Mouse (Mus musculus): Measurements from ENCODE around the gene AW549877. TPM values are rescaled to one million over a fixed set of nuclear protein-coding genes. Genes with fewer than 3 reads are reported as not detected.

Gene AW549877
- 39.3 and 41.2 TPM in 2 replicates for polyA plus RNA-seq (2015; fragmentation: Nextera tagmentation; extraction: Ambion mirVana)

DNA sequence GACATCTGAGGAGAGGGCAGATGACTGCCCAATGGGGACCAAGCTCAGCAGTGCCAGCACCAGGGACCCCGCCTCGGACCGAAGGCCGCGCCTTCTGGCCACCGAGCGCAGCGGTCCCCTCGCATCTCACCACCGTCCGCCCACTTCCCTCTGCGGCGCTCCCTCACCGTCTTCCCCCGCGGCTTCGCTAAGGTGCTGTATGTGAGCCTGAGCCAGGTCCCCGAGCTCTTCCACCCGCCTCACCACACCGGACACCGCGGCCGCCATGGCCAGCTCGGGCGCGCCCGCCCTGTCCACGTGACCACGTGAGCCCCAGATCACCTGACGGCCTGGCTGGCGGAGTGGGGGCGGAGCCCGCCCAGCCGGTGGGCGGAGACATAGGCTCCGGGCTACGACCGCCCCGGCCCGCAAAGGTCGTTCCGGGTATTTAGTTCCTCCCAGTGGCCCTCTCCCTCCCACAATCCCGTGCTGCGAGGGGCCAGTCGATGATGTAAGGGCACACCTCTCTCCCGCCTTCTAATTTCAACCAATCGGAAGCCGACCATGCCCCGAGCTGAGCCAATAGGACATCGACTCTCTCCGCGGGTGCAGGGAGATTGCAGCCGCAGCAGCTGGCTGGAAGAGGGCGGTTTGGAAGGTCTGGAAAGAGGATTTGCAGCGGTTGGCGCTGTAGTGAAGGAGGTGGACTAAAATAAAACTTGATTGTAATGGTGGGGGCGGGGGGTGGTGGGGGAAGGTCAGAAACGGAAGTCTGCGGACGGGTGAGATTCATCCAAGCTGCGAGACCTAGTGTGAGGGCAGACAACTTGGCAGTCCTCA, at the start of gene AW549877:
Gene AW549877, minus strand, starts transcription at position 297 of the 819 bp plus-strand sequence.
- Histone ChIP-seq H3K9me3 (no peaks in the 10 kb centered on the region), H3K9ac (peak within 1 kb of the TSS; percentile 94), H3K36me3 (replicated peaks) (no peaks in the 10 kb centered on the region), H3K27ac (peak within 1 kb of the TSS; percentile 92), H3K4me1 (peaks cover 12% of the 10 kb centered on the region), H3K4me3 (peak within 1 kb of the TSS; percentile 87), H3K27me3 (replicated peaks) (no peaks in the 10 kb centered on the region), H3K4me2 (peak within 1 kb of the TSS; percentile 78)
- 0% methylated on average over 61 of the region's 61 CpGs for WGBS
- ATAC-seq (replicated peaks), result peak; percentile 100

- H3K36me3 ChIP-seq (replicated peaks), result peaks cover 25% of the 10 kb centered on the region
- no peak overlapping the region for H3K27ac ChIP-seq
- H3K4me2 ChIP-seq, result no peak overlapping the region
- H3K9me3 ChIP-seq, result no peaks in the 10 kb centered on the region
- WGBS, result 24% methylated on average over 4 of the region's 4 CpGs
- H3K4me3 ChIP-seq, result no peak overlapping the region
- no peaks in the 10 kb centered on the region for H3K27me3 ChIP-seq (replicated peaks)
- ATAC-seq (replicated peaks), result peak; percentile 13; the same call in 1 of the 2 replicates
- no peak overlapping the region for H3K9ac ChIP-seq
- no peaks in the 10 kb centered on the region for H3K4me1 ChIP-seq
Observed at GRCm38 (mm10) chr15:4043032-4043471, 47.5 kb upstream of the AW549877 start.

DNA sequence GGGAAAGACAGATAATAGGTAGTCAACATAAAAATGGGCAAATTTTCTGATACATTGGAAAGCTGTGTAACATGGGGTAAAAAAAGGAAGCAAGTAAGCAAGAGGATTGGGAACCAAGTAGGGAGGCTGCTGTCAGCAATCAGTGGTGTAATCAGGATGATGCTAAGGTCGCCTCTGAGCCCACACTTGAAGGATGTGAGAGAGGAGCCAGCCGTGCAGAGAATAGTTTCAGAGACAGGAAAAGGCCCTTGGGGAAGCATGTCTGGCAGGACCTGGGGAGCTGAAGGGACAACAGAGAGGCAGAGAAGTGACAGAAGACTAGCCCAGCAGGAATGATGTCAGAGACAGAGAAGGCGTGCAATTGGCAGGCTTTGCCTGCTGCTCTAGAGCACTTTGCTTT, 46.9 kb upstream of the AW549877 start:
- no peak overlapping the region for H3K27ac ChIP-seq
- no peak overlapping the region for H3K4me3 ChIP-seq
- H3K4me2 ChIP-seq, result no peak overlapping the region
- peaks cover 28% of the 10 kb centered on the region for H3K36me3 ChIP-seq (replicated peaks)
- H3K9me3 ChIP-seq, result no peaks in the 10 kb centered on the region
- H3K9ac ChIP-seq, result no peak overlapping the region
- H3K27me3 ChIP-seq (replicated peaks), result no peaks in the 10 kb centered on the region
- H3K4me1 ChIP-seq, result no peaks in the 10 kb centered on the region
- WGBS, result 73% methylated on average over 3 of the region's 3 CpGs
- ATAC-seq (replicated peaks), result no peak

GRCm38 (mm10) chr15:4033168-4034004, 37.8 kb upstream of the AW549877 start:
- Histone ChIP-seq H3K4me3 (no peak overlapping the region), H3K36me3 (replicated peaks) (peaks cover 12% of the 10 kb centered on the region), H3K9me3 (no peaks in the 10 kb centered on the region), H3K9ac (no peak overlapping the region), H3K27me3 (replicated peaks) (no peaks in the 10 kb centered on the region), H3K4me1 (peaks cover 3% of the 10 kb centered on the region), H3K27ac (no peak overlapping the region), H3K4me2 (no peak overlapping the region)
- 80% methylated on average over 3 of the region's 3 CpGs for WGBS
- ATAC-seq (replicated peaks), result no peak

GRCm38 (mm10) chr15:4028960-4029359, 33.4 kb upstream of the AW549877 start:
- Histone ChIP-seq H3K27ac (no peak overlapping the region), H3K4me2 (no peak overlapping the region), H3K4me3 (no peak overlapping the region), H3K4me1 (peaks cover 23% of the 10 kb centered on the region), H3K9ac (no peak overlapping the region), H3K36me3 (replicated peaks) (no peaks in the 10 kb centered on the region), H3K9me3 (no peaks in the 10 kb centered on the region), H3K27me3 (replicated peaks) (no peaks in the 10 kb centered on the region)
- ATAC-seq (replicated peaks), result no peak

- H3K9me3 ChIP-seq, result no peaks in the 10 kb centered on the region
- peak overlapping the region; percentile 54 for H3K4me2 ChIP-seq
- no peaks in the 10 kb centered on the region for H3K27me3 ChIP-seq (replicated peaks)
- H3K36me3 ChIP-seq (replicated peaks), result no peaks in the 10 kb centered on the region
- H3K4me3 ChIP-seq, result no peak overlapping the region
- no peak overlapping the region for H3K9ac ChIP-seq
- H3K4me1 ChIP-seq, result peaks cover 23% of the 10 kb centered on the region
- no peak for ATAC-seq (replicated peaks)
- WGBS, result 77% methylated on average over 6 of the region's 6 CpGs
- H3K27ac ChIP-seq, result no peak overlapping the region
Observed at GRCm38 (mm10) chr15:4028411-4028700, 32.8 kb upstream of the AW549877 start.

GRCm38 (mm10) chr15:4027671-4028410, 32.3 kb upstream of the AW549877 start:
- Histone ChIP-seq H3K4me2 (peak overlapping the region; percentile 54), H3K9ac (peak overlapping the region; percentile 88), H3K4me1 (peaks cover 23% of the 10 kb centered on the region), H3K9me3 (no peaks in the 10 kb centered on the region), H3K27me3 (replicated peaks) (no peaks in the 10 kb centered on the region), H3K4me3 (peak overlapping the region; percentile 82), H3K27ac (peak overlapping the region; percentile 98), H3K36me3 (replicated peaks) (no peaks in the 10 kb centered on the region)
- 10% methylated on average over 6 of the region's 6 CpGs for WGBS
- no peak for ATAC-seq (replicated peaks)

DNA sequence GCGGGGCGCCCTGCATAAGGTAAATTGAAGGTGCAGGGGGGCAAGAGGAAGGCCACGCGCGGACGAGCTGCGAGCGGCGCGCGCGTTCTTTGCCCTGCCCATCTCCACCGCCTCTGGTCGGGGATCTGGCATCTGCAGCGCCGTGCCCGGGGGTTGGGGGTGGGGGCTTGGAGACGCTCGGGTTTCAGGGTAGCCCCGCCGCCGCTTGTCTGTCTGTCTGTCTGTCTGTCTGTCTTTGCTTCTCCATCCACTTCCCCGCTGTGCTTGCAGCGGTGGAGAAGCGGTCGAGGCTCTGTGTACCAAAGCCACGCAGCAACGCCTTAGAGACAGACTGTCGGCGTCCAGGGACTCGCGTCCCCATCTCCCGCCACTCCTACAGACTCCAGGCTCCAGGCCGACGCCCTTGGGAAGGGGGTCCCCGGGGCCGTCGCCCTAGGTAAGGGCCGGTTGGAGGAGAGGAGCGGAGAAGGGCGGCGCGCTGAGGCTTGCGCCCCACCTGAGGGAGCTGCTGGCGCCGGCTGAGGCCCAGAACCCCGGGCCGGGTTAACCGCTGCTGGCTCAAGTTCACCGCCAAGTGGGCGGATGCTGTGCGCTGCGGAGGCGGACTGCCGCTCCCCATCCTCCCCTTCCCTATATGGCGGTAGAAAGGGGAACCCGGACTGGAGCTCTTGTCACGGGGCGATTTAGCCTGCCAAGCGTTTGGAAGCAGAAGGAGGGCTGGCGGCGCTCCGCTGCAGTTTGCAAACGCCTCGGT, 31.5 kb upstream of the AW549877 start:
- H3K4me1 ChIP-seq, result peaks cover 23% of the 10 kb centered on the region
- peak overlapping the region; percentile 54 for H3K4me2 ChIP-seq
- peak overlapping the region; percentile 98 for H3K27ac ChIP-seq
- H3K36me3 ChIP-seq (replicated peaks), result no peaks in the 10 kb centered on the region
- under 1% methylated on average over 64 of the region's 65 CpGs for WGBS
- H3K27me3 ChIP-seq (replicated peaks), result no peaks in the 10 kb centered on the region
- peak overlapping the region; percentile 82 for H3K4me3 ChIP-seq
- no peaks in the 10 kb centered on the region for H3K9me3 ChIP-seq
- H3K9ac ChIP-seq, result peak overlapping the region; percentile 88
- peak; percentile 87 for ATAC-seq (replicated peaks)

DNA sequence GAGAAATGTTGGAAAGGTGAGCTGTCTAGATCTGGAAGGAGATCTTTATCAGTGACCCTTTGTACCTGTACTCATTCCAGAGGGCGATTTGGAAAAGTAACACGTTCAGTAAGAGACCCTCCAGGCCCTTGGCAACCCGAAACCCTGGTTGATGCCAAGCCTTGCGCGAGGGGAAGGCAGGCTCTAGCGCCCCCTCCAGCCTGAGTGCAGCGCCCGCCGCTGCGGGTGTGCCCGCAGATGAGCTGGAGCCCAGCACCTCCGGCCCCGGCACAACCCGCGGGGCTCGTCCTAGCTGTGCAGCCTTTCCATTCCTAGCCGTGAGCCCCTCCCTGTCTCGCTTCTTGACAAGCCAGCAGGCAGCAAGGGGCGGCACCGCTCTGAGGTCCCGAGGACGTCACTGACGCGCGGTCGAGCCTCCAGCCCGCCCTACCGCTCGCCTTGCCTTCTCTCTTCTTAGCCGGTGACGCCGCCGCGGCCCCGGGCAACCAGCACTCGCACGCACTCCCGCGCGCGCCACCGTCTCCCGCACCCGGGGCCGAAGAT, 30.8 kb upstream of the AW549877 start, which contains the start of gene Oxct1:
Gene Oxct1, plus strand, starts transcription at position 153 of the 543 bp plus-strand sequence.
- WGBS, result under 1% methylated on average over 45 of the region's 45 CpGs
- Histone ChIP-seq H3K4me2 (peak within 1 kb of the TSS; percentile 54), H3K27me3 (replicated peaks) (no peaks in the 10 kb centered on the region), H3K9me3 (no peaks in the 10 kb centered on the region), H3K4me1 (peaks cover 23% of the 10 kb centered on the region), H3K36me3 (replicated peaks) (no peaks in the 10 kb centered on the region), H3K27ac (peak within 1 kb of the TSS; percentile 98), H3K4me3 (peak within 1 kb of the TSS; percentile 82), H3K9ac (peak within 1 kb of the TSS; percentile 88)
- ATAC-seq (replicated peaks), result peak; percentile 97

- H3K9ac ChIP-seq, result no peak overlapping the region
- peak overlapping the region; percentile 82 for H3K4me3 ChIP-seq
- H3K4me2 ChIP-seq, result peak overlapping the region; percentile 54
- no peaks in the 10 kb centered on the region for H3K27me3 ChIP-seq (replicated peaks)
- 47% methylated on average over 11 of the region's 11 CpGs for WGBS
- no peaks in the 10 kb centered on the region for H3K36me3 ChIP-seq (replicated peaks)
- no peaks in the 10 kb centered on the region for H3K9me3 ChIP-seq
- no peak for ATAC-seq (replicated peaks)
- H3K4me1 ChIP-seq, result peaks cover 23% of the 10 kb centered on the region
- H3K27ac ChIP-seq, result 0 out of 2 replicates have a peak overlapping the region, but pooled peaks have one; percentile 98
Observed at GRCm38 (mm10) chr15:4025508-4025904, 30.0 kb upstream of the AW549877 start.
